Mouse (Mus musculus) kidney, adult 2 months (tissue): ENCODE results near the gene Pomp. TPM values are rescaled to one million over a fixed set of nuclear protein-coding genes. Genes with fewer than 3 reads are reported as not detected.
A peak's percentile ranks its signal among the peaks of the same experiment; 100 is the strongest.

Source experiments
- DNase-seq: peaks from one replicate; pipeline ENCODE4 v3.0.0; 2021
- H3K27ac ChIP-seq: fragments of 200-500 bp; 2 replicates; pipeline ENCODE4 v1.5.1; 2012; ENCODE audit warnings: low read depth, low read length, control low read depth, inconsistent platforms; ENCODE audit not compliant: insufficient read depth
- H3K27me3 ChIP-seq: fragments of 200-500 bp; replicated peaks from 2 replicates; pipeline ENCODE4 v1.6.1; 2012; ENCODE audit warnings: mild to moderate bottlenecking, moderate library complexity, low read length, inconsistent platforms; ENCODE audit not compliant: control insufficient read depth, insufficient read depth
- H3K36me3 ChIP-seq: fragments of 200-500 bp; 2 replicates; pipeline ENCODE4 v1.6.1; 2012; ENCODE audit warnings: mild to moderate bottlenecking, moderate library complexity, low read length, inconsistent platforms; ENCODE audit not compliant: control insufficient read depth, insufficient read depth
- H3K4me1 ChIP-seq: fragments of 200-500 bp; 2 replicates; pipeline ENCODE4 v1.6.1; 2011; ENCODE audit warnings: low read length; ENCODE audit not compliant: control insufficient read depth, insufficient read depth
- H3K4me3 ChIP-seq: fragments of 200-500 bp; 2 replicates; pipeline ENCODE4 v1.5.1; 2011; ENCODE audit warnings: mild to moderate bottlenecking, low read depth, low read length, control low read depth; ENCODE audit not compliant: insufficient read depth
- CTCF ChIP-seq: fragments of 200-500 bp; conservative IDR thresholded peaks from 2 replicates; pipeline ENCODE4 v1.5.1; 2011; ENCODE audit warnings: low read depth, mild to moderate bottlenecking, control low read depth, low read length, moderate library complexity, mixed read lengths; ENCODE audit not compliant: insufficient read depth, insufficient read length
- POLR2A ChIP-seq: fragments of 200-500 bp; IDR thresholded peaks from one replicate; pipeline ENCODE4 v1.6.1; 2011; ENCODE audit warnings: low read depth, low read length, control low read depth
- whole genome bisulfite sequencing: fragments of 180-500 bp; shearing (Covaris S2); methylation state at CpG from one replicate; pipeline ENCODE4 v1.1.7; 2018; 5-methylcytosine and 5-hydroxymethylcytosine counted together
- polyA plus RNA-seq: library from polyadenylated mRNA; depleted of rRNA; stranded (reverse); fragments of >200 nt; gene quantifications from 2 replicates; pipeline ENCODE4 v1.2.3, GENCODE M21; 2012

Gene Pomp
- polyA plus RNA-seq, 1 experiment: 109 TPM

GRCm38 (mm10) chr5:147902008-147902757, 41.9 kb downstream of the Pomp start:
- Histone ChIP-seq H3K4me1 (no peaks in the 10 kb centered on the region), H3K36me3 (no peaks in the 10 kb centered on the region), H3K4me3 (no peak overlapping the region), H3K27me3 (no peaks in the 10 kb centered on the region), H3K27ac (no peak overlapping the region)
- WGBS: 85% methylated on average over 15 of the region's 15 CpGs
- no peak for DNase-seq
- no peak for TF ChIP-seq CTCF
- TF ChIP-seq POLR2A: no peak

GRCm38 (mm10) chr5:147903166-147903565, 42.9 kb downstream of the Pomp start:
- 75% methylated on average over 9 of the region's 9 CpGs for WGBS
- Histone ChIP-seq H3K4me3 (no peak overlapping the region), H3K27ac (no peak overlapping the region), H3K4me1 (no peaks in the 10 kb centered on the region), H3K27me3 (no peaks in the 10 kb centered on the region), H3K36me3 (no peaks in the 10 kb centered on the region)
- no peak for TF ChIP-seq CTCF
- no peak for TF ChIP-seq POLR2A
- DNase-seq: no peak

GRCm38 (mm10) chr5:147907144-147907543, 46.9 kb downstream of the Pomp start:
- H3K27me3 ChIP-seq: no peaks in the 10 kb centered on the region
- H3K36me3 ChIP-seq: no peaks in the 10 kb centered on the region
- TF ChIP-seq CTCF (peak; percentile 34; the same call in 1 of the 2 replicates), POLR2A (no peak)
- no peak overlapping the region for H3K4me3 ChIP-seq
- H3K27ac ChIP-seq: no peak overlapping the region
- WGBS: 61% methylated on average over 11 of the region's 11 CpGs
- DNase-seq: no peak
- H3K4me1 ChIP-seq: no peaks in the 10 kb centered on the region

- no peak for TF ChIP-seq POLR2A
- TF ChIP-seq CTCF: no peak
- 39% methylated on average over 8 of the region's 8 CpGs for WGBS
- Histone ChIP-seq H3K27me3 (no peaks in the 10 kb centered on the region), H3K4me3 (no peak overlapping the region), H3K36me3 (no peaks in the 10 kb centered on the region), H3K4me1 (no peaks in the 10 kb centered on the region; the same call in 1 of the 2 replicates), H3K27ac (no peak overlapping the region)
- DNase-seq: peak; percentile 38
Observed at GRCm38 (mm10) chr5:147907851-147908250, 47.6 kb downstream of the Pomp start.

- TF ChIP-seq POLR2A (no peak), CTCF (peak; percentile 34; the same call in 1 of the 2 replicates)
- DNase-seq: no peak
- H3K36me3 ChIP-seq: no peaks in the 10 kb centered on the region
- H3K4me1 ChIP-seq: peaks cover 9% of the 10 kb centered on the region
- no peaks in the 10 kb centered on the region for H3K27me3 ChIP-seq
- H3K4me3 ChIP-seq: no peak overlapping the region
- 78% methylated on average over 12 of the region's 12 CpGs for WGBS
- H3K27ac ChIP-seq: no peak overlapping the region
Observed at GRCm38 (mm10) chr5:147910807-147911509, 50.7 kb downstream of the Pomp start.

- Histone ChIP-seq H3K27ac (no peak overlapping the region), H3K36me3 (no peaks in the 10 kb centered on the region), H3K4me3 (no peak overlapping the region), H3K27me3 (no peaks in the 10 kb centered on the region), H3K4me1 (peaks cover 9% of the 10 kb centered on the region)
- WGBS: 74% methylated on average over 5 of the region's 5 CpGs
- no peak for TF ChIP-seq POLR2A
- TF ChIP-seq CTCF: no peak
- DNase-seq: no peak
Observed at GRCm38 (mm10) chr5:147911744-147912143, 51.5 kb downstream of the Pomp start.

GRCm38 (mm10) chr5:147913241-147913842, 53.1 kb downstream of the Pomp start:
- H3K4me1 ChIP-seq: peaks cover 9% of the 10 kb centered on the region
- no peak overlapping the region; the same call in 1 of the 2 replicates for H3K27ac ChIP-seq
- WGBS: 23% methylated on average over 14 of the region's 14 CpGs
- no peak for TF ChIP-seq CTCF
- TF ChIP-seq POLR2A: no peak
- no peak overlapping the region for H3K4me3 ChIP-seq
- H3K36me3 ChIP-seq: no peaks in the 10 kb centered on the region
- peak; percentile 45 for DNase-seq
- H3K27me3 ChIP-seq: no peaks in the 10 kb centered on the region
